Mouse (Mus musculus) MEL (cell line): ENCODE results near the gene Tent5b. TPM values are rescaled to one million over a fixed set of nuclear protein-coding genes. Genes with fewer than 3 reads are reported as not detected.

Experiments used
- DNase-seq: peaks from one replicate; pipeline ENCODE4 v3.0.0; 2011; ENCODE audit warnings: low read depth, low spot score
- H3K27ac ChIP-seq: 2 replicates; pipeline ENCODE4 v1.5.1; 2012; ENCODE audit warnings: low read depth, mild to moderate bottlenecking, control low read depth, low read length, moderate library complexity; ENCODE audit not compliant: control insufficient read depth
- H3K27me3 ChIP-seq, 2 experiments: fragments of 150-350 bp in 1 of 2; sonication (generic) in 1 of 2; 2 replicates each; pipeline ENCODE4 v1.6.1; 2012; ENCODE audit warnings: low read length in 2 of 2, mild to moderate bottlenecking in 2 of 2, improper control_type of control experiment in 1 of 2, moderate library complexity in 1 of 2; ENCODE audit not compliant: insufficient read depth in 2 of 2, control insufficient read depth in 1 of 2
- H3K36me3 ChIP-seq, 2 experiments: 2 replicates each; pipeline ENCODE4 v1.6.1; 2012 to 2014; ENCODE audit warnings: low read length in 2 of 2, improper control_type of control experiment in 1 of 2, inconsistent platforms in 1 of 2, mild to moderate bottlenecking in 1 of 2; ENCODE audit not compliant: insufficient read depth in 2 of 2, control insufficient read depth in 1 of 2
- H3K4me1 ChIP-seq, 2 experiments: fragments of 150-350 bp in 1 of 2; sonication (generic) in 1 of 2; 2 replicates each; pipeline ENCODE4 v1.6.1; 2012; ENCODE audit warnings: low read length in 2 of 2, improper control_type of control experiment in 1 of 2, mild to moderate bottlenecking in 1 of 2; ENCODE audit not compliant: insufficient read depth in 2 of 2, control insufficient read depth in 1 of 2
- H3K4me3 ChIP-seq, 2 experiments: fragments of 150-350 bp in 1 of 2; sonication (generic) in 1 of 2; 2 replicates each; pipeline ENCODE4 v1.5.1; 2012; ENCODE audit warnings: low read depth in 2 of 2, low read length in 2 of 2, mild to moderate bottlenecking in 2 of 2, moderate library complexity in 2 of 2, control low read depth in 1 of 2, improper control_type of control experiment in 1 of 2; ENCODE audit not compliant: control insufficient read depth in 1 of 2, insufficient read depth in 1 of 2
- H3K79me2 ChIP-seq: 2 replicates; pipeline ENCODE4 v1.6.1; 2012; ENCODE audit warnings: mild to moderate bottlenecking, low read length, moderate library complexity; ENCODE audit not compliant: control insufficient read depth, poor library complexity, insufficient read depth
- H3K9ac ChIP-seq: 2 replicates; pipeline ENCODE4 v1.6.1; 2012; ENCODE audit warnings: low read depth, mild to moderate bottlenecking, control low read depth, low read length, moderate library complexity; ENCODE audit not compliant: control insufficient read depth, poor library complexity, severe bottlenecking
- H3K9me3 ChIP-seq: fragments of 150-350 bp; sonication (generic); replicated peaks from 2 replicates; pipeline ENCODE4 v1.6.1; 2012; ENCODE audit warnings: mild to moderate bottlenecking, low read length, improper control_type of control experiment, moderate library complexity; ENCODE audit not compliant: insufficient read depth
- BHLHE40 ChIP-seq: IDR thresholded peaks from 2 replicates; pipeline ENCODE4 v1.6.1; 2012; ENCODE audit warnings: low read depth, mild to moderate bottlenecking, inconsistent platforms, low read length, improper control_type of control experiment, borderline replicate concordance
- CHD1 ChIP-seq: IDR thresholded peaks from 2 replicates; pipeline ENCODE4 v1.6.1; 2012; ENCODE audit warnings: low read depth, mild to moderate bottlenecking, inconsistent platforms, low read length, improper control_type of control experiment
- CHD2 ChIP-seq: IDR thresholded peaks from 2 replicates; pipeline ENCODE4 v1.6.1; 2011; ENCODE audit warnings: low read length, improper control_type of control experiment
- CTCF ChIP-seq, 3 experiments: IDR thresholded peaks in 2 of 3; conservative IDR thresholded peaks in 1 of 3; 2 replicates each; pipeline ENCODE4 v1.5.1; 2011 to 2012; ENCODE audit warnings: low read length in 3 of 3, low read depth in 2 of 3, mild to moderate bottlenecking in 2 of 3, improper control_type of control experiment in 1 of 3, inconsistent platforms in 1 of 3, mixed read lengths in 1 of 3, moderate library complexity in 1 of 3; ENCODE audit not compliant: control insufficient read depth in 1 of 3, insufficient read depth in 1 of 3, poor library complexity in 1 of 3, severe bottlenecking in 1 of 3
- ELF1 ChIP-seq: IDR thresholded peaks from 2 replicates; pipeline ENCODE4 v1.6.1; 2014; ENCODE audit warnings: low read depth, mild to moderate bottlenecking, inconsistent platforms, low read length, improper control_type of control experiment, moderate library complexity
- EP300 ChIP-seq, 2 experiments: IDR thresholded peaks; 2 replicates each; pipeline ENCODE4 v1.6.1; 2011; ENCODE audit warnings: improper control_type of control experiment in 2 of 2, low read length in 2 of 2, low read depth in 1 of 2, mild to moderate bottlenecking in 1 of 2
- ETS1 ChIP-seq: IDR thresholded peaks from 2 replicates; pipeline ENCODE4 v1.6.1; 2012; ENCODE audit warnings: low read depth, mild to moderate bottlenecking, inconsistent platforms, low read length, improper control_type of control experiment, moderate library complexity
- GABPA ChIP-seq: IDR thresholded peaks from 2 replicates; pipeline ENCODE4 v1.6.1; 2012; ENCODE audit warnings: low read depth, mild to moderate bottlenecking, inconsistent platforms, low read length, improper control_type of control experiment, moderate library complexity
- GATA1 ChIP-seq: IDR thresholded peaks from 2 replicates; pipeline ENCODE4 v1.6.1; 2011; ENCODE audit warnings: low read depth, low read length, improper control_type of control experiment
- HCFC1 ChIP-seq: IDR thresholded peaks from 2 replicates; pipeline ENCODE4 v1.6.1; 2012; ENCODE audit warnings: low read depth, mild to moderate bottlenecking, inconsistent platforms, low read length, improper control_type of control experiment, moderate library complexity
- JUND ChIP-seq: IDR thresholded peaks from 2 replicates; pipeline ENCODE4 v1.6.1; 2011; ENCODE audit warnings: low read depth, mild to moderate bottlenecking, improper control_type of control experiment, low read length
- MAFK ChIP-seq: IDR thresholded peaks from 2 replicates; pipeline ENCODE4 v1.6.1; 2011; ENCODE audit warnings: low read depth, mild to moderate bottlenecking, low read length, improper control_type of control experiment, borderline replicate concordance
- MAZ ChIP-seq: IDR thresholded peaks from 2 replicates; pipeline ENCODE4 v1.6.1; 2012; ENCODE audit warnings: low read depth, mild to moderate bottlenecking, inconsistent platforms, low read length, improper control_type of control experiment
- MEF2A ChIP-seq: IDR thresholded peaks from 2 replicates; pipeline ENCODE4 v1.6.1; 2014; ENCODE audit warnings: low read depth, mild to moderate bottlenecking, inconsistent platforms, low read length, improper control_type of control experiment; ENCODE audit not compliant: poor library complexity, insufficient replicate concordance, severe bottlenecking; ENCODE audit errors: extremely low read depth
- MXI1 ChIP-seq: IDR thresholded peaks from 2 replicates; pipeline ENCODE4 v1.6.1; 2011; ENCODE audit warnings: mild to moderate bottlenecking, low read depth, low read length, improper control_type of control experiment
- POLR2AphosphoS2 ChIP-seq: IDR thresholded peaks from 2 replicates; pipeline ENCODE4 v1.6.1; 2011; ENCODE audit warnings: low read length, improper control_type of control experiment
- RAD21 ChIP-seq: IDR thresholded peaks from 2 replicates; pipeline ENCODE4 v1.6.1; 2011; ENCODE audit warnings: mild to moderate bottlenecking, low read depth, low read length, improper control_type of control experiment
- RCOR1 ChIP-seq: IDR thresholded peaks from 2 replicates; pipeline ENCODE4 v1.6.1; 2012; ENCODE audit warnings: low read depth, mild to moderate bottlenecking, inconsistent platforms, low read length, improper control_type of control experiment
- SMC3 ChIP-seq: IDR thresholded peaks from 2 replicates; pipeline ENCODE4 v1.6.1; 2011; ENCODE audit warnings: low read depth, low read length, improper control_type of control experiment
- TCF12 ChIP-seq: IDR thresholded peaks from 2 replicates; pipeline ENCODE4 v1.6.1; 2014; ENCODE audit warnings: low read depth, mild to moderate bottlenecking, inconsistent platforms, low read length, improper control_type of control experiment, moderate library complexity
- USF1 ChIP-seq: IDR thresholded peaks from 2 replicates; pipeline ENCODE4 v1.6.1; 2014; ENCODE audit warnings: low read depth, mild to moderate bottlenecking, inconsistent platforms, low read length, improper control_type of control experiment, moderate library complexity
- USF2 ChIP-seq, 2 experiments: IDR thresholded peaks; 2 replicates each; pipeline ENCODE4 v1.6.1; 2011 to 2012; ENCODE audit warnings: improper control_type of control experiment in 2 of 2, low read length in 2 of 2, borderline replicate concordance in 1 of 2, inconsistent platforms in 1 of 2, low read depth in 1 of 2, mild to moderate bottlenecking in 1 of 2; ENCODE audit not compliant: insufficient read depth in 1 of 2
- ZC3H11A ChIP-seq: IDR thresholded peaks from 2 replicates; pipeline ENCODE4 v1.6.1; 2012; ENCODE audit warnings: low read depth, mild to moderate bottlenecking, inconsistent platforms, low read length, improper control_type of control experiment
- ZKSCAN1 ChIP-seq: IDR thresholded peaks from 2 replicates; pipeline ENCODE4 v1.6.1; 2012; ENCODE audit warnings: low read depth, mild to moderate bottlenecking, inconsistent platforms, low read length, improper control_type of control experiment, moderate library complexity
- ZNF384 ChIP-seq: IDR thresholded peaks from 2 replicates; pipeline ENCODE4 v1.6.1; 2012; ENCODE audit warnings: low read depth, mild to moderate bottlenecking, inconsistent platforms, low read length, improper control_type of control experiment
- polyA plus RNA-seq, 2 experiments: library from polyadenylated mRNA; stranded (reverse) in 1 of 2; unstranded in 1 of 2; fragments of >175 nt in 1 of 2; fragments of >200 nt in 1 of 2; gene quantifications; 2 replicates each; pipeline versions ENCODE4 v1.2.1 to v1.2.4; 2012; ENCODE audit warnings: low replicate concordance in 2 of 2, low read depth in 1 of 2; ENCODE audit not compliant: insufficient read length in 2 of 2, insufficient read depth in 1 of 2, missing spikeins in 1 of 2
- total RNA-seq: library from RNA; depleted of rRNA; stranded (reverse); fragments of 300-350 nt; gene quantifications from 2 replicates; pipeline ENCODE4 v1.2.3, GENCODE M21; 2012

Tent5b gene
- total and polyA plus RNA-seq, 3 experiments: 2.5 to 3.6 TPM; not detected in 1

DNA sequence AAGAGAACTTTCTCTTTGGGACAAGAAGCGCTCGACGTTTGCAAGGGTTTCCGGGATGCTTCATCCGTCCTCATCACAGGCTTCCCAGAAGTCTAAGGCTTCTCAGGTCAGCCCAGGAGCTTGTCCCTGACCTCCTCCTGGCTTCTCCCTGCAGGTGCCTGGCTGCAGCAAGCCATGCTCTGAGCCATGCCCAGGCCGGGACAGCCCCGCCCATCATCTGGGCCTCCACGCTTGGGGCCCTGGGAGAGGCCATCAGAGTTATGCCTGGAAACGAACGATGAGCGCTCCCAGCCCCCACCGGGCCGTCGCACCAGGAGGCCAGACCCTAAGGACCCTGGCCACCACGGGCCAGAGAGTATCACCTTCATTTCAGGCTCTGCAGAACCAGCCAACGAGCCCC lies 47.9 kb downstream of the Tent5b start:
- no peaks in the 10 kb centered on the region; a peak in 1 of 4 replicates for H3K36me3 ChIP-seq
- no peaks in the 10 kb centered on the region for H3K9me3 ChIP-seq
- DNase-seq: no peak
- no peaks in the 10 kb centered on the region for H3K27me3 ChIP-seq
- H3K9ac ChIP-seq: no peak overlapping the region
- H3K79me2 ChIP-seq: no peaks in the 10 kb centered on the region
- no peaks in the 10 kb centered on the region for H3K4me1 ChIP-seq
- TF ChIP-seq GATA1 (no peak), ETS1 (no peak), POLR2AphosphoS2 (no peak), MAFK (no peak), CHD2 (no peak), ZNF384 (no peak), MEF2A (no peak), GABPA (no peak), RAD21 (no peak), USF1 (no peak), USF2 (IDR thresholded peaks at IDR 0.05; ENCODE audit: borderline replicate concordance in 1 of 2, insufficient read depth in 1 of 2, low read depth in 1 of 2, low read length in 2 of 2) (no peak), RCOR1 (no peak), SMC3 (no peak)
- no peak overlapping the region for H3K27ac ChIP-seq
- H3K4me3 ChIP-seq: no peak overlapping the region

DNA sequence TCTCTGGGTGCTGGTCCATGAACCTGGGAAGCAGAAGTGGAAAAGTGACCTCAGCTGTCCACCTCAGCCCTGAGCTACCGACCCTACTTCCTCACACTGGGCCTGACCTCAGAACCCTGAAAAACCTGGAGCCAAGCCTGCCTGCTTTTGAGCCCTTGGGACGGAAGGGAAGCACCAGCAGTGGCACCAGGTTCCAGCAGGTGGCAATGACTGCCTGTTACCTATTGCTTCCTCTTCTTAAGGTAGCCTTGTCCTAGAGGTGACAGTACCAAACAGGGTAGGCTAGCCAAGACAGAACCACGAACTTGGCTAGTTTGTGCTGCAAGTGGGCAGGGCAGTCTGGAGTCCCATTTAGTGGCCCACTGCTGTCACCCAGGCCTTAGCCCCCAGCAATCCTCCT lies 52.8 kb downstream of the Tent5b start:
- peaks cover 0 to 4% of the 10 kb centered on the region in 2 experiments; a peak in 1 of 4 replicates for H3K36me3 ChIP-seq

DNA sequence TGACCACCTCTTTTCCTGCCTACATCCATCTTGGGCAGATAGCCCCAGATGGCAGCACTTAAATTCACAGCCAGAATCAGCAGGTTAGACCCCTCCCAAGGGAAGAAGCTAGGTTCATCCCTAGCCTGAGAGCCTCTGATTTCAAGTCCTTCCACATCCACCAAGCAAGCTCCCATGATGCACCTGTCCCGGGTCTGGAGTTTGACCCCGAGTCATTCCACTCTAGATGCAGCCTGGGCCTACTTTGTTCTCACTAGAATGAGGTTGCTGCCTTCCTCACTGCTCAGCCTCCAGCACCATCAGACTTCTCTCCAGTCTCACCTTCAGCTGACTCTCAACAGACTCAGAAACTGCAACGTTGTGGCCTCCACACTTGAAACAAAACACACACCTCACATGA lies 56.1 kb downstream of the Tent5b start:
- no peak for DNase-seq
- no peaks in the 10 kb centered on the region for H3K27me3 ChIP-seq
- no peak overlapping the region for H3K4me3 ChIP-seq
- no peak overlapping the region for H3K27ac ChIP-seq
- H3K36me3 ChIP-seq: peaks cover 0 to 8% of the 10 kb centered on the region in 2 experiments; a peak in 2 of 4 replicates
- H3K79me2 ChIP-seq: peaks cover 10% of the 10 kb centered on the region
- H3K4me1 ChIP-seq: no peaks in the 10 kb centered on the region
- no peaks in the 10 kb centered on the region for H3K9me3 ChIP-seq
- no peak overlapping the region for H3K9ac ChIP-seq
- no peak for TF ChIP-seq CHD2
- no peak for TF ChIP-seq TCF12
- no peak for TF ChIP-seq JUND
- TF ChIP-seq POLR2AphosphoS2: no peak
- no peak for TF ChIP-seq ELF1
- no peak for TF ChIP-seq GATA1
- TF ChIP-seq EP300 (IDR thresholded peaks at IDR 0.05; ENCODE audit: low read depth in 1 of 2, low read length in 2 of 2): no peak
- TF ChIP-seq CHD1: no peak
- TF ChIP-seq MXI1: no peak
- no peak for TF ChIP-seq MAFK
- no peak for TF ChIP-seq BHLHE40
- TF ChIP-seq ZC3H11A: no peak
- no peak for TF ChIP-seq MAZ
- TF ChIP-seq RCOR1: no peak
- no peak for TF ChIP-seq SMC3
- TF ChIP-seq HCFC1: no peak

More for the DNA sequence above, 52.8 kb downstream of the Tent5b start:
- no peak for DNase-seq
- H3K27me3 ChIP-seq: no peaks in the 10 kb centered on the region
- H3K4me1 ChIP-seq: no peaks in the 10 kb centered on the region
- peak in 1 of 3 experiments; percentile 7; a peak in 1 of 6 replicates for TF ChIP-seq CTCF (IDR thresholded peaks at IDR 0.05 in 2 of 3, conservative IDR thresholded peaks at IDR 0.05 in 1 of 3; ENCODE audit: control insufficient read depth in 1 of 3, insufficient read depth in 1 of 3, low read depth in 2 of 3, low read length in 3 of 3, poor library complexity in 1 of 3, severe bottlenecking in 1 of 3)
- no peak for TF ChIP-seq ETS1
- TF ChIP-seq GABPA: no peak
- TF ChIP-seq ZKSCAN1: no peak
- no peak for TF ChIP-seq MAFK
- H3K9me3 ChIP-seq: no peaks in the 10 kb centered on the region
- H3K9ac ChIP-seq: no peak overlapping the region
- no peaks in the 10 kb centered on the region for H3K79me2 ChIP-seq
- no peak overlapping the region for H3K4me3 ChIP-seq
- no peak overlapping the region for H3K27ac ChIP-seq
